Mouse (Mus musculus) heart, adult 2 months (tissue): ENCODE measurements around the gene Cpsf3.

Experiments used
- CTCF ChIP-seq: fragments of 200-600 bp; IDR thresholded peaks from 2 replicates; pipeline ENCODE4 v1.8.1; 2022; ENCODE audit warnings: antibody characterized with exemption, mild to moderate bottlenecking, moderate library complexity
- EP300 ChIP-seq: fragments of 200-500 bp; IDR thresholded peaks from 2 replicates; pipeline ENCODE4 v1.6.1; 2011; ENCODE audit warnings: low read depth, low read length, control low read depth; ENCODE audit not compliant: insufficient read depth
- POLR2A ChIP-seq: fragments of 200-500 bp; IDR thresholded peaks from 2 replicates; pipeline ENCODE4 v1.6.1; 2011; ENCODE audit warnings: mild to moderate bottlenecking, low read depth, low read length, control low read depth; ENCODE audit not compliant: insufficient read depth

- TF ChIP-seq EP300 = no peak
- no peak for TF ChIP-seq CTCF
- no peak for TF ChIP-seq POLR2A
Observed at GRCm38 (mm10) chr12:21264970-21265369, 20.2 kb upstream of the Cpsf3 start.
